ENCODE assay signal across 14 mouse cellular contexts in the genomic region with DNA sequence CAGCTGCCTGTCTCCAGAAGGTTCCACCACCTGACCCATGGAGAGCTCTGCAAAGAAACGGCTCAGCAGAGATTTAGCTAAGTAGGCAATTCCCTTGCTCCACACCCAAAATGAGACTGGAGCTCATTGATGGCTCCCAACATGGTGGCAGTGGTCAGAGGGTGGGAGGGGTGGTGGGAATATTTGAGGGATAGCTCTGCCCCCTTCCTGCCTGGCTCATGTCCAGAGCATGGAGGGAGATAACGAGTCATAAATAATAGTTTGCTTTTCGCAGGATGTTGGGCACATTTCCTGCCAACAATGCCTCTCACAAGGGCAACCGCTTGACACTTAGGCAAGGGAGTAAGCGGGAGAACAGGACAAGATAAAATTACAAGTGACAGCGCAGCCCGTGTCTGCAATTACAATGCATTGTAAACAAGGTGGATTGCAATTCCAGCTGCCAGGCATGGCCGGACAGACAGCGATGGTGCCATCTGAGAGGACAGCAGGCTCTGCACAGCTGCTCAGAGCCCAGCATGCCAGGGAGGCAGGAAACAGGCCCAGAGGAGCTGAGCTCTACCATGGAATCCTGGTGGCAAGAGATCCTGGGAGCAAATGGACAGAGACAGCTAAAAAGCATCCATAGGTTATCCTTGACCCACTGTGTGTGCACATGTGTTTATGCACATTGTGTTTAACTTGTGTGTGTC.
"Had no signal": no experiment of that assay in that cellular context is flagged by ENCODE, and none has a peak within 500 bp of the region (broad histone marks: within the 10 kb centered on the region; RNA-seq: fewer than 3 reads in every experiment).

No protein-coding gene starts in this region.

- H3K9me3 ChIP-seq: intestine, embryonic 15.5 days; liver, embryonic 13.5 days; stomach, embryonic 15.5 days had no signal

- H3K4me1 ChIP-seq: intestine, embryonic 15.5 days; liver, embryonic 13.5 days; stomach, embryonic 15.5 days had no signal

- H3K27me3 ChIP-seq: intestine, embryonic 15.5 days; liver, embryonic 13.5 days; stomach, embryonic 15.5 days had no signal

- H3K9ac ChIP-seq: intestine, embryonic 15.5 days; liver, embryonic 13.5 days; lung, embryonic 14.5 days; stomach, embryonic 15.5 days had no signal

- ATAC-seq: hindbrain, embryonic 16.5 days; intestine, embryonic 15.5 days had no signal

- H3K4me3 ChIP-seq: intestine, embryonic 15.5 days; left cerebral cortex, adult 2 months; liver, embryonic 13.5 days; stomach, embryonic 15.5 days had no signal

- H3K4me2 ChIP-seq: intestine, embryonic 15.5 days; liver, embryonic 13.5 days; lung, embryonic 14.5 days; midbrain, embryonic 11.5 days; stomach, embryonic 15.5 days had no signal

- DNase-seq: kidney, postnatal 25 days; layer of hippocampus, postnatal 36 days; liver, embryonic 13.5 days; lung, embryonic 14.5 days; lung, postnatal 14 days; midbrain, embryonic 14.5 days; right cerebral cortex, postnatal 25 days; spleen, adult 18-20 months; thymus, postnatal 25 days had no signal

- H3K36me3 ChIP-seq: intestine, embryonic 15.5 days; liver, embryonic 13.5 days; stomach, embryonic 15.5 days had no signal

- H3K27ac ChIP-seq: intestine, embryonic 15.5 days; left cerebral cortex, adult 2 months; liver, embryonic 13.5 days; stomach, embryonic 15.5 days had no signal
